Mouse (Mus musculus) layer of hippocampus, postnatal 25 days (tissue): Measurements from ENCODE around the gene Syn3. TPM values are rescaled to one million over a fixed set of nuclear protein-coding genes. Genes with fewer than 3 reads are reported as not detected.
A peak's percentile ranks its signal among the peaks of the same experiment; 100 is the strongest.
"Not testable (repeated sequence)": the region's sequence is repeated elsewhere in the genome, so short reads cannot be mapped to it uniquely, and the experiment has no call there.

Experiments used
- DNase-seq, 2 experiments: peaks; one replicate each; pipeline ENCODE4 v3.0.0; 2022; ENCODE audit warnings: mixed read lengths in 2 of 2, low spot score in 1 of 2; ENCODE audit errors: extremely low spot score in 1 of 2
- total RNA-seq, 2 experiments: library from RNA; stranded (reverse); gene quantifications; 2 replicates each; pipeline ENCODE4 v1.2.3; 2021

Syn3 gene
- total RNA-seq, 2 experiments from 2014 or later: 19.5 to 23.8 TPM

DNA sequence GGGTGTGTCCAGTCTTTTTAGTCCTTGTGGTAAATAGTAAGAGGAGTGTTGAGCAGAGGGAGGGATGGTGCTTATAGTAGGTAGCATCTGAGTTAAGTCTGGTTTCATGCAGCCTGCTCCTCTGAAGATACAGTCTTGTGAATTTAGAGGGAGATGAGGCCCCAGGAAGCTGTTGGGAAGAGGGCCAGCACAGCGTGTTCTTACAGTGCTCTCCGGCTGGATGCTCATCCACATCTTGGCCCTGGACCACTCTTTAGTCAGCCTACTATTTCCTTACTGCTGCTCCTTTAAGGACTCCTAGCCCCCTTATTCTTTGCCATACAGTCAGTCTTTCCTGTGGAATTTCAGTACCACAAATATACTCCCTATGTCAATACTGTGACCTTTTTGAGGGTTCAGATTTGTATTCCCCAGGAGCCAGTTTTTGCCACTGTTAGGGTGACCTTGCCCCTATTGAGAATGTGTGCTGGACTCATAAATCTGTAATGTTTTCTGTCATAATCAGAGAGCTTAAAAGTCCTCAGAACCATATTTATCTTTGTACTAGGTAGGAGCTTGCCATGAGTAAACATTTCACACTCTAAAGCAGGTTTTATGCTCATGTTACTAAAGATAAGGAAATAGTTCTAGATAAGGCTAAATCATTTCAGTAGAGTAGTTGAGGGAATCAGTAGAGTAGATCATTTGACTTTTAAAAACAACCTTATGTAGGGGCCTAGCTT lies 464.5 kb downstream of the Syn3 start:
- DNase-seq: no peak

GRCm38 (mm10) chr10:86032517-86032916 lies 466.2 kb downstream of the Syn3 start:
- no peak for DNase-seq

DNA sequence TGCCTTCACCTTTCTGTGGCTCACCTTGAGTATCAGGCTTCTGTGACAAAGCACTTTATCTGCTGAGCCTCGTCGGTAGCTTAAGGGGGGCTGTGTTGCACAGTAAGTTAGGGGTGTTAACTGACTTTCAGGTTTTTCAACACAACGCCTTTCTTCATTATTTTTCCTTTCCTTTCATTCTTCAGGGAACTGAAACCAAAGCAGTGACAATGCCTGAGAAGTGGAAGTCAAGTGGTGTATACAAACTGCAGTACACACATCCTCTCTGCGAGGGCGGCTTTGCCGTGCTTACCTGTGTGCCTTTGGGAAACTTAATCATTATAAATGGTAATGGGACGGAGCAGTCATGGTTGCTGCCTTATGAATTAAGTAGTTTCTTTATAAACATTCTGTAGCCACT lies 468.0 kb downstream of the Syn3 start:
- DNase-seq: no peak

DNA sequence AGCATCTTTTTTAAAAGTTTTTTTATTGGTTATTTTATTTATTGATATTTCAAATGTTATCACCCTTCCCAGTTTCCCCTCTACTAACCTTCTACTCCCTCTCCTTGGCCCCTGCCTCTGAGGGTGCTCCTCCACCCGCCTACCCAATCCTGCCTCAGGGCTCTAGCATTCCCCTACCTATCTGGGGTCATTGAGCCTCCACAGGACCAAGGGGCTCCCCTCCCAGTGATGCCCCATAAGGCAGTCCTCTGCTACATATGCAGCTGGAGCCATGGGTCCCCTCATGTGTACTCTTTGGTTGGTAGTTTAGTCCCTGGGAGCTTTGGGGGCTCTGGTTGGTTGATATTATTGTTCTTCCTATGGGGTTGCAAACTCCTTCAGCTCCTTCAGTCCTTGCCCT lies 471.9 kb downstream of the Syn3 start:
- not testable (repeated sequence) for DNase-seq

GRCm38 (mm10) chr10:86026354-86026753 lies 472.3 kb downstream of the Syn3 start:
- DNase-seq: no peak

- DNase-seq: no peak
These were observed 472.8 kb downstream of the Syn3 start for GRCm38 (mm10) chr10:86025906-86026305.

DNA sequence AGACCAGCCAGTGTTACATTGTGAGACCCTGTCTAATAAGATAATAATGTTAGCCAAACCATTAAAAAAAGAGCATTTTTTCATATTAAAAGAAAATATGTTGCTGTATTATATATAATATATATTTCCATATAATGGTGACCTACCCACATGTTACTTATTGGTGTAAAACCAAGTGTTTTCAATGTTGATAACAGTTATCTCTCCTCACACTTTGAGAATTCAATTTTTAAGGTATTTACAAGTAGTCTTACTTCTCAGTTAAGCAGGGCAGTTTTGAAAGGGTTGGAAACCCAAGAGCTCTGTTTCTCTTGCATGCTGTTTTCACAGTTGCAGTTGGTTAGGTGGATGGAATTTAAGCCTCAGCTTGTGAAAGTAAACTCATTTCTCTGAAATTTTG lies 475.5 kb downstream of the Syn3 start:
- no peak for DNase-seq

DNA sequence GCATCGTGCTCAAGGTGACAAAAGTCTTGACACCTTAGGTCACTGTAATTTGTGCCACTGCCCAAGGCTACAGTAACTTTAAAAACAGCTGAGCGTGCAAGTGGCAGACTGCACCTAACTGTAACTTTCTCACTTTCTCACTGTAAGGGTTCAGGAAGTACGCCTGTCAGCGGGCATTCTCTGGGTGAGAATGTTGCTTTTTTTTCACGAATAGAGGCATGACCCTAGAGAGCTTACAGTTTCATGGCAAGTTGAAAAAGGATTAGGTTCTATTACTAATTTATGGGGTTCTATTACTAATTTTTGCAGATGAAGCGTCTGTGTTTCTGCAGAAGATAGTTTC lies 476.3 kb downstream of the Syn3 start:
- no peak for DNase-seq

DNA sequence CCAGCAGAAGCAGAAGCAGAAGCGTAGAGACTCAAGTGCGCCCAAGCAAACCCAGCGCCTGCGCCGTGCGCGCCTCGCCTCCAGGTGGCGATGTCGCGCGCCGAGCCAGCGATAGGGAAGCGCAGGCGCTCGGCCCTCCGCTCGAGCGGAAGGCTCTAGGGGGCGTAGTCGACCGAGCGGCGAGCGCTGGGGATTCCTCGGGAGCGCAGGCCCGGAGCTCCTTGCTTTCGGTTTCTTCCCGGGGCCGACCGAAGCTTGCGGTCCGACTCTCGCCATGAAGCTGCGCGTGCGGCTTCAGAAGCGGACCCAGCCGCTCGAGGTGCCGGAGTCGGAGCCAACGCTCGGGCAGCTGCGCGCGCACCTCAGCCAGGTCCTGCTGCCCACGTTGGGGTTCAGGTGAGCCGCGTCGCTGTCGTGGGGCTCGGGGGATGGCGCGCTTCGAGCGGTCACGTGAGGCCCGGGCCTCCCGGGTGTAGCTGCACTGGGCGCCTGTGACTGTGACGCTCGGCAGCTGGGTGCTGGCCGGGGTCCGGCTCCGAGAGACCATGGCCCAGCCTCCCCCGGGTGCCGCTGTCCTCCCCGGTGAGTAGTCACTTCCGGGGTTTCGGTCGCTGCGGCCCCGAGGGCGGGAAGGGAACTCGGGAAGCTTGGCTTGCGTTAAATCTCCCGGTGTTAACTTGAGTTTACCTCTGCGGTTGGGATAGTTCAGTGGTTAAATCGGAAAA lies 476.8 kb downstream of the Syn3 start, which contains the start of gene Fbxo7:
Gene Fbxo7 (plus strand): TSS at position 224 of the 725 bp plus-strand sequence.
- DNase-seq: peak; percentile 79 to 82

GRCm38 (mm10) chr10:86021408-86021748 lies 477.3 kb downstream of the Syn3 start:
- DNase-seq: no peak

DNA sequence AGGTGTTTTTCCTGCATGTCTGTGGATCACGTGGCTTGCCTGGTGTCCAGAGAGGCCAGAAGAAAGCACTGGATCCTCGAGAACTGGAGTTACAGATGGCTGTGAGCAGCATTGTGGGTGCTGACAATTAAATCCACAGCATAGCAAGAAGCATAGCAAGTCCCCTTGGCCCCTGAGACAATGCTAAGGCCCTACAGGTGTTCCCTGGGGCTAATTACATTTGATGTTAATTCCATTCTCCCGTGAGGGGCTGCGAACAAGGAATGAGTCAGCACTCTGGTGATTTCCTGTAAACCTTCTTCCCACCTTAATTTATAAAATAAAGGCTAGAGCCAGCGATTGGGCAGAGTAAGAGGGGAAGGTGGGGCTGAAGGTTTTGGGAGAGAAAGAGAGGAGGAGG lies 479.9 kb downstream of the Syn3 start:
- DNase-seq: no peak

GRCm38 (mm10) chr10:86017781-86018180 lies 480.9 kb downstream of the Syn3 start:
- no peak for DNase-seq

DNA sequence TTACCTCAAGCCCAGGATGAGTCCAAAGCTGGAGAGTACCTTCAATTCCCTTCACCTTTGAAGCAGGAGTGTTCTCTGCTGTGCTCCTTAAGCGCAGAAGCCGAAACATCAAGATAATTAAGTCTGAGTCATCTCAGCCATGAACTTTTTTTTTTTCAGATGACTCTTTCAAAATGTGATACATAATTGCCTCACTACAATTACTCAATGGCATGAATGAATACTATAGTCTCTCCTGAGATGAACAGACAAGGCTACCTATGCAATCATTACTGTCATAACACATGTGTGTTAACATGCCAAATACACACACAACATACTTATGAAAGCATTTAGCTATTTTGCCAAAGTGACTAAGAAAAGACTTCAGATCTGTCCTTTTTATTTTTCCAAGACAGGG lies 486.9 kb downstream of the Syn3 start, which contains the start of gene Bpifc:
Gene Bpifc (minus strand): TSS at position 115 of the 400 bp plus-strand sequence.
- no peak for DNase-seq

GRCm38 (mm10) chr10:86011172-86011571 lies 487.5 kb downstream of the Syn3 start:
- DNase-seq: no peak

DNA sequence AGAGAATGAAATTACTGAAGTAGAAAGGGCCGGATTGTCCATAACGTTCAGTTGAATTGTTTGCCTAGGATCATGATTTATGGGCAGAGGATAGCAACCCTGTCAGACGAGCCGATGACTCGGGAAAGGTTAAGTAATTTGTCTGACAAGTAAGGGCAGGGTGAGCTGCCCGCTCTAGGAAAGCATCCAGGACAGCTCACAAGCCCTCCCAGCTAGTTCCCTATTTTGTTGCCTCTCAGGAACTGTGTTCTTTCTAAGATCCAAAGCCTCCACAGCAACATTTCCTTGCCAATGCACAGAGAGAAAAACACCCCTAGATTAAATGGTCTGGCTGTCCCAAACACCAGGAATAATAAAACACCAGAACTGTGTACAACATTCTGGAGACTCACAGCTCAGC lies 488.1 kb downstream of the Syn3 start:
- DNase-seq: no peak

DNA sequence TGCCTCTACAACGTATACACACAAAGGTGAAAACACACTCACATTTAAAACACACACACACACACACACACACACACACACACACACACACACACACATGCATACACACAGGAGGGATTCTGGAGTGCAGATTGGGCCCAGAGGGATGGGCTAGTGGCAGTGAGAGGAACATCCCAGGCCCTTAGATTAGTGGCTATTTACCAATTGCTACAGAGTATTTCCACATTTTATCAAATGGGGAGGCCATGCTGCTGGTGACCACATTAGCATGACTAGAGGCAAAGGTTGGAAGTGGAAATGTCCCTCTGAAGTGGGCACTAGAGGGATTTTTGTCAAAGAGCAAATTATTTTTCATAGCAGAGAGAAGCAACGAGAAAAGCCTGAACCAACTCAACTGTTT lies 489.0 kb downstream of the Syn3 start:
- no peak for DNase-seq

GRCm38 (mm10) chr10:86006455-86006854 lies 492.2 kb downstream of the Syn3 start:
- no peak for DNase-seq

Other genes with a start within 250 kb of the Syn3 start
- gene Timp3, start 198.5 kb downstream of the Syn3 start, total RNA-seq: 10 to 100 TPM; 50.1 to 55.1 TPM
- 100 to 1,000 TPM; 284 to 328 TPM for gene Hsp90b1, start 206.6 kb upstream of the Syn3 start, total RNA-seq
- 1 to 10 TPM; 1.2 to 1.5 TPM for gene Ttc41, start 206.9 kb upstream of the Syn3 start, total RNA-seq